Mouse (Mus musculus) forebrain, embryonic 14.5 days (tissue): ENCODE data around the gene Foxn3. TPM values are rescaled to one million over a fixed set of nuclear protein-coding genes. Genes with fewer than 3 reads are reported as not detected.

ENCODE experiments used
- ATAC-seq: fragments of 200-750 bp; cut with Nextera tagmentation; 2 replicates; pipeline ENCODE4 v1.8.0; 2017; ENCODE audit warnings: mild to moderate bottlenecking, moderate library complexity
- DNase-seq: peaks from one replicate; pipeline ENCODE4 v3.0.0-alpha.2; 2015; ENCODE audit warnings: low spot score
- H3K27ac ChIP-seq: fragments of 300-500 bp; sonication (generic); 2 replicates; pipeline ENCODE4 v1.5.1; 2014; ENCODE audit warnings: low read depth, mild to moderate bottlenecking, control low read depth, low read length, moderate library complexity
- H3K27me3 ChIP-seq: fragments of 300-500 bp; sonication (generic); replicated peaks from 2 replicates; pipeline ENCODE4 v1.6.1; 2014; ENCODE audit warnings: low read length, control low read depth, mixed read lengths; ENCODE audit not compliant: control insufficient read depth, insufficient read depth
- H3K36me3 ChIP-seq: fragments of 300-500 bp; sonication (generic); 2 replicates; pipeline ENCODE4 v1.6.1; 2014; ENCODE audit warnings: low read length, control low read depth; ENCODE audit not compliant: control insufficient read depth, insufficient read depth
- H3K4me1 ChIP-seq: fragments of 300-500 bp; sonication (generic); 2 replicates; pipeline ENCODE4 v1.6.1; 2014; ENCODE audit warnings: antibody characterized with exemption, low read length, control low read depth; ENCODE audit not compliant: control insufficient read depth, insufficient read depth
- H3K4me2 ChIP-seq: fragments of 300-500 bp; sonication (generic); 2 replicates; pipeline ENCODE4 v1.6.1; 2014; ENCODE audit warnings: mild to moderate bottlenecking, control low read depth, low read length
- H3K4me3 ChIP-seq: fragments of 300-500 bp; sonication (generic); 2 replicates; pipeline ENCODE4 v1.5.1; 2014; ENCODE audit warnings: low read depth, low read length, control low read depth
- H3K9ac ChIP-seq: fragments of 300-500 bp; sonication (generic); 2 replicates; pipeline ENCODE4 v1.6.1; 2014; ENCODE audit warnings: mild to moderate bottlenecking, low read length, control low read depth, moderate library complexity
- H3K9me3 ChIP-seq: fragments of 300-500 bp; sonication (generic); replicated peaks from 2 replicates; pipeline ENCODE4 v1.6.1; 2016; ENCODE audit warnings: low read length, control low read depth, mixed read lengths; ENCODE audit not compliant: control insufficient read depth
- WGBS: fragments of 180-500 bp; shearing (Covaris S2); extraction: QIAGEN DNeasy Blood & Tissue Kit; methylation state at CpG from one replicate; pipeline ENCODE4 v1.1.7; 2014; 5-methylcytosine and 5-hydroxymethylcytosine counted together
- polyA plus RNA-seq: library from polyadenylated mRNA; unstranded; fragments of >200 nt; fragmentation: Nextera tagmentation; extraction: Ambion mirVana; gene quantifications from 2 replicates; pipeline ENCODE4 v1.2.1, GENCODE M21; 2014

Gene Foxn3
- polyA plus RNA-seq, 1 experiment from 2014 or later, result 61.6 TPM

- Histone ChIP-seq H3K4me2 (peak overlapping the region; percentile 9; the same call in 1 of the 2 replicates), H3K27me3 (no peaks in the 10 kb centered on the region), H3K4me3 (no peak overlapping the region), H3K4me1 (peaks cover 12% of the 10 kb centered on the region), H3K9me3 (no peaks in the 10 kb centered on the region), H3K27ac (peak overlapping the region; percentile 74), H3K9ac (no peak overlapping the region), H3K36me3 (no peaks in the 10 kb centered on the region)
- 4% methylated on average over 5 of the region's 5 CpGs for WGBS
- DNase-seq, result peak; percentile 90
- peak; percentile 80 for ATAC-seq
These were observed 89.2 kb downstream of the Foxn3 start for GRCm38 (mm10) chr12:99474176-99474575.

- H3K9me3 ChIP-seq, result no peaks in the 10 kb centered on the region
- H3K27ac ChIP-seq, result peak overlapping the region; percentile 74
- peak overlapping the region; percentile 9; the same call in 1 of the 2 replicates for H3K4me2 ChIP-seq
- no peaks in the 10 kb centered on the region for H3K27me3 ChIP-seq
- WGBS, result 55% methylated on average over 10 of the region's 10 CpGs
- peaks cover 12% of the 10 kb centered on the region for H3K4me1 ChIP-seq
- H3K36me3 ChIP-seq, result no peaks in the 10 kb centered on the region
- DNase-seq (peak; percentile 79), ATAC-seq (peak; percentile 93)
- H3K4me3 ChIP-seq, result no peak overlapping the region
- H3K9ac ChIP-seq, result no peak overlapping the region
These were observed 89.8 kb downstream of the Foxn3 start for GRCm38 (mm10) chr12:99473406-99474133.

- H3K9me3 ChIP-seq, result no peaks in the 10 kb centered on the region
- no peak overlapping the region for H3K27ac ChIP-seq
- DNase-seq, result no peak
These were observed 92.0 kb downstream of the Foxn3 start for GRCm38 (mm10) chr12:99471431-99471830.

DNA sequence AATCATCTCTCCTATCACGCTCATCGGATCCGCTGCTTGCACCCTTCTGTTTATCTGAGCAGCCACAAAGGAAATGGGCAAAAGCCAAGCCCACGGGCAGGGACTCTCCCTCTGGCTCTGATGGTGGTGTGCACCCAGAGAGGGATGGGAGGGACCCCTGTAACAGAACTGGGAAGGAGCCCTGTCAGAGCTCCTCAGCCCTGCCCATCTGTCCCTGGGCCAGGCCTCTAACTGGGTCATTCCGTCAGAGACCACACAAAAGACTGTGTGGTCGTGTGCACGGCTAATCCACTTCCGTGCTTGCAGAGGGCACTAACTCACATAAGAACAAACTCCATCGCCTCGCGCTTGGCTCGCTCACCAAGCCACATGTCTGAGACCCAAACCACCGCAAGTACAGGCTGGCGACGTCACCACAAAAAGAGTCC lies 95.5 kb downstream of the Foxn3 start:
- H3K27ac ChIP-seq, result peak overlapping the region; percentile 40

More at GRCm38 (mm10) chr12:99471431-99471830, 92.0 kb downstream of the Foxn3 start:
- H3K9ac ChIP-seq, result no peak overlapping the region
- no peak overlapping the region for H3K4me3 ChIP-seq
- 87% methylated on average over 7 of the region's 7 CpGs for WGBS
- peaks cover 20% of the 10 kb centered on the region for H3K4me1 ChIP-seq
- no peaks in the 10 kb centered on the region for H3K27me3 ChIP-seq
- no peak for ATAC-seq
- H3K36me3 ChIP-seq, result no peaks in the 10 kb centered on the region
- no peak overlapping the region for H3K4me2 ChIP-seq

GRCm38 (mm10) chr12:99467256-99467883 lies 96.0 kb downstream of the Foxn3 start:
- DNase-seq, result peak; percentile 59
- no peak overlapping the region for H3K4me3 ChIP-seq
- no peaks in the 10 kb centered on the region for H3K36me3 ChIP-seq
- no peaks in the 10 kb centered on the region for H3K27me3 ChIP-seq
- no peaks in the 10 kb centered on the region for H3K9me3 ChIP-seq
- H3K4me2 ChIP-seq, result no peak overlapping the region
- WGBS, result 68% methylated on average over 12 of the region's 12 CpGs
- no peak overlapping the region for H3K9ac ChIP-seq
- peak; percentile 42; the same call in 1 of the 2 replicates for ATAC-seq
- peaks cover 11% of the 10 kb centered on the region; the same call in 1 of the 2 replicates for H3K4me1 ChIP-seq
- H3K27ac ChIP-seq, result peak overlapping the region; percentile 46

More for the DNA sequence above, 95.5 kb downstream of the Foxn3 start:
- peak; percentile 51 for DNase-seq
- Histone ChIP-seq H3K36me3 (no peaks in the 10 kb centered on the region), H3K27me3 (no peaks in the 10 kb centered on the region), H3K4me3 (no peak overlapping the region), H3K4me1 (peaks cover 11% of the 10 kb centered on the region; the same call in 1 of the 2 replicates), H3K4me2 (no peak overlapping the region), H3K9me3 (no peaks in the 10 kb centered on the region), H3K9ac (no peak overlapping the region)
- 33% methylated on average over 15 of the region's 15 CpGs for WGBS
- peak; percentile 73 for ATAC-seq

- H3K36me3 ChIP-seq, result no peaks in the 10 kb centered on the region
- peak; percentile 60 for ATAC-seq
- no peaks in the 10 kb centered on the region for H3K27me3 ChIP-seq
- H3K4me2 ChIP-seq, result no peak overlapping the region
- 42% methylated on average over 5 of the region's 5 CpGs for WGBS
- H3K9ac ChIP-seq, result no peak overlapping the region
- peak; percentile 53 for DNase-seq
- peak overlapping the region; percentile 46; the same call in 1 of the 2 replicates for H3K27ac ChIP-seq
- H3K4me3 ChIP-seq, result no peak overlapping the region
- peaks cover 11% of the 10 kb centered on the region; the same call in 1 of the 2 replicates for H3K4me1 ChIP-seq
- no peaks in the 10 kb centered on the region for H3K9me3 ChIP-seq
These were observed 97.0 kb downstream of the Foxn3 start for GRCm38 (mm10) chr12:99466426-99466825.

GRCm38 (mm10) chr12:99464291-99464690 lies 99.1 kb downstream of the Foxn3 start:
- 84% methylated on average over 5 of the region's 5 CpGs for WGBS
- ATAC-seq, result no peak
- H3K4me3 ChIP-seq, result no peak overlapping the region
- no peaks in the 10 kb centered on the region for H3K27me3 ChIP-seq
- no peaks in the 10 kb centered on the region for H3K9me3 ChIP-seq
- DNase-seq, result no peak
- H3K9ac ChIP-seq, result no peak overlapping the region
- no peak overlapping the region for H3K27ac ChIP-seq
- no peak overlapping the region for H3K4me2 ChIP-seq
- no peaks in the 10 kb centered on the region for H3K36me3 ChIP-seq
- peaks cover 11% of the 10 kb centered on the region; the same call in 1 of the 2 replicates for H3K4me1 ChIP-seq

- ATAC-seq (no peak), DNase-seq (no peak)
- Histone ChIP-seq H3K4me3 (no peak overlapping the region), H3K27ac (no peak overlapping the region), H3K36me3 (no peaks in the 10 kb centered on the region), H3K9ac (no peak overlapping the region), H3K27me3 (no peaks in the 10 kb centered on the region), H3K9me3 (no peaks in the 10 kb centered on the region), H3K4me2 (no peak overlapping the region), H3K4me1 (peaks cover 13% of the 10 kb centered on the region)
- WGBS, result 95% methylated on average over 1 of the region's 1 CpGs
These were observed 100.5 kb downstream of the Foxn3 start for GRCm38 (mm10) chr12:99462846-99463245.

- no peak overlapping the region for H3K9ac ChIP-seq
These were observed 101.1 kb downstream of the Foxn3 start for GRCm38 (mm10) chr12:99462302-99462701.

More at GRCm38 (mm10) chr12:99462302-99462701, 101.1 kb downstream of the Foxn3 start:
- no peaks in the 10 kb centered on the region for H3K9me3 ChIP-seq
- H3K36me3 ChIP-seq, result no peaks in the 10 kb centered on the region
- DNase-seq (no peak), ATAC-seq (no peak)
- no peak overlapping the region for H3K4me2 ChIP-seq
- no peaks in the 10 kb centered on the region for H3K27me3 ChIP-seq
- peaks cover 15% of the 10 kb centered on the region for H3K4me1 ChIP-seq
- no peak overlapping the region for H3K4me3 ChIP-seq
- H3K27ac ChIP-seq, result no peak overlapping the region
